Mouse (Mus musculus) bone marrow, adult 2 months (tissue): Measurements from ENCODE around the gene Bid.

Source experiments
- CTCF ChIP-seq: fragments of 200-500 bp; IDR thresholded peaks from 2 replicates; pipeline ENCODE4 v1.5.1; 2011; ENCODE audit warnings: low read length, control low read depth; ENCODE audit not compliant: control insufficient read depth, insufficient read depth
- POLR2A ChIP-seq: fragments of 200-500 bp; IDR thresholded peaks from 2 replicates; pipeline ENCODE4 v1.6.1; 2011; ENCODE audit warnings: low read depth, mild to moderate bottlenecking, control low read depth, low read length, borderline replicate concordance; ENCODE audit not compliant: control insufficient read depth

DNA sequence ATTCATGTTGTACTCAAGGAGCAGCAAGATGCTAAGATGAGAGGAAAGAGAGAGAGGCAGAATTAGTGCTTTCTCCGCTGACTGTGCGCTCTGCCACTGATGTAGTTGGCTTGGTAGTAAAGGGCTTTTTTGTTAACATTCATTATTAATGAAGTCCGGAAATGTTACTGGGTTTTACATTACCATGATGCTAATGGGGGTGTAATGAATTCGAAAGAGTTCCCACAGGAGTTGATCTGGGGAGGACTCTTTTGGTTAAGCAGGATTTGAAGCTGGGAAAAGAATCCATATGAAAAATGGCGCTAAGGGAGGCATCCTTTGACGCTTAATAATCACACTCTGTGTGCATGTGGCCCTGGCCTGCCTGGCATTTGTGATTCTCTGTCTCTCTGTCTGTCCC, 32.2 kb downstream of the Bid start:
- TF ChIP-seq POLR2A (no peak), CTCF (no peak)
